Mouse (Mus musculus) lung, embryonic 16.5 days (tissue): ENCODE measurements around the gene Smarcad1. TPM values are rescaled to one million over a fixed set of nuclear protein-coding genes. Genes with fewer than 3 reads are reported as not detected.
"Not testable (repeated sequence)": the region's sequence is repeated elsewhere in the genome, so short reads cannot be mapped to it uniquely, and the experiment has no call there.

ENCODE experiments used
- ATAC-seq: fragments of 200-750 bp; cut with Nextera tagmentation; 2 replicates; pipeline ENCODE4 v1.8.0; 2017; ENCODE audit warnings: low read depth, mild to moderate bottlenecking, moderate library complexity
- H3K27ac ChIP-seq: fragments of 300-500 bp; sonication (generic); 2 replicates; pipeline ENCODE4 v1.5.1; 2014; ENCODE audit warnings: mild to moderate bottlenecking, control low read depth, low read length
- H3K27me3 ChIP-seq: fragments of 300-500 bp; sonication (generic); 2 replicates; pipeline ENCODE4 v1.6.1; 2014; ENCODE audit warnings: low read depth, low read length, mixed read lengths; ENCODE audit not compliant: control insufficient read depth, insufficient read depth
- H3K36me3 ChIP-seq: fragments of 300-500 bp; sonication (generic); 2 replicates; pipeline ENCODE4 v1.6.1; 2014; ENCODE audit warnings: low read length; ENCODE audit not compliant: control insufficient read depth, insufficient read depth
- H3K4me1 ChIP-seq: fragments of 300-500 bp; sonication (generic); replicated peaks from 2 replicates; pipeline ENCODE4 v1.6.1; 2014; ENCODE audit warnings: low read length, mixed read lengths; ENCODE audit not compliant: control insufficient read depth, insufficient read depth
- H3K4me2 ChIP-seq: fragments of 300-500 bp; sonication (generic); 2 replicates; pipeline ENCODE4 v1.6.1; 2014; ENCODE audit warnings: low read depth, low read length, control low read depth
- H3K4me3 ChIP-seq: fragments of 300-500 bp; sonication (generic); 2 replicates; pipeline ENCODE4 v1.5.1; 2014; ENCODE audit warnings: mild to moderate bottlenecking, low read length, control low read depth
- H3K9ac ChIP-seq: fragments of 300-500 bp; sonication (generic); 2 replicates; pipeline ENCODE4 v1.6.1; 2014; ENCODE audit warnings: low read length, control low read depth
- H3K9me3 ChIP-seq: fragments of 300-500 bp; sonication (generic); 2 replicates; pipeline ENCODE4 v1.6.1; 2016; ENCODE audit warnings: low read length; ENCODE audit not compliant: control insufficient read depth
- WGBS: fragments of 180-500 bp; shearing (Covaris S2); extraction: QIAGEN DNeasy Blood & Tissue Kit; methylation state at CpG from one replicate; pipeline ENCODE4 v1.1.7; 2014; 5-methylcytosine and 5-hydroxymethylcytosine counted together
- polyA plus RNA-seq: library from polyadenylated mRNA; unstranded; fragments of >200 nt; fragmentation: Nextera tagmentation; extraction: Ambion mirVana; gene quantifications from 2 replicates; pipeline ENCODE4 v1.2.1, GENCODE M21; 2015

The Smarcad1 gene
- polyA plus RNA-seq: 61.8 and 64.8 TPM in 2 replicates

DNA sequence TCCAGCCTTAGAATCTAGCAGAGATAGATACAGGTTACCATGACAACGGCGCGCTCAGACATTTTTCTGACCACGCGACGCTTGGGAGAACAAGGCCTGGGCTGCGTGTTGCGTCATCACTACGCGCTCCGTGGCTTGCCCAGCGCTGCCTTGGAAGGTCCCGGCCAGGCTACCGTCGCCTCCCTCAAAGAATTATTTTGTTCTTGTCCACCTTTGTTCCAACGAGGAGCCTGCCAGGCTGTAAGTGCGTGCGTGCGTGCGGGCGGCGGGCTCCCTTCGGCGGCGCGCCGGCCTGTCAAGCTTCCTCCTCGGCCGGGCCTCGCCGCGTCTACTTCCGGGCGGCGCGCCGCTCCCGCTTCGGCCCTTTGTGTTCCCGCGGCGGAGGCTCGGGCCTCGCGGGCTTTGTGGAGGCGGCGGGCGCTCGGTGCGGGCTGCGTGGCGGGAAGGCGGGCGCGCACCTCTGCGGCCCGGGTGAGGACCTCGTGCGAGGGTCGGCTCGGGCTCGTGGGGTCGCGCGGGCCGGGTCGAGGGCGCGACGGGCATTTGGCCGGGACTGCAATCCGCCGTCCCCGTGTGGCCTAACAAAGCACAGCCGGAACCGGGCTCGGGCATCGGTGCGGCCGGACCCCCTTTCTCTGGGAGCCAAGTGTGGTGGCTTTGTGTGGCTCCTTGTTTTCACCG, at the start of gene Smarcad1:
Gene Smarcad1 (plus strand): TSS at position 93 of the 681 bp plus-strand sequence.
- no peaks in the 10 kb centered on the region for H3K9me3 ChIP-seq
- peak; percentile 97 for ATAC-seq
- under 1% methylated on average over 71 of the region's 81 CpGs for WGBS
- H3K9ac ChIP-seq: peak within 1 kb of the TSS; percentile 91
- no peaks in the 10 kb centered on the region for H3K27me3 ChIP-seq
- peak within 1 kb of the TSS; percentile 97 for H3K27ac ChIP-seq
- peaks cover 30% of the 10 kb centered on the region for H3K36me3 ChIP-seq
- peak within 1 kb of the TSS; percentile 57 for H3K4me2 ChIP-seq
- peak within 1 kb of the TSS; percentile 72 for H3K4me3 ChIP-seq
- peaks cover 8% of the 10 kb centered on the region for H3K4me1 ChIP-seq

DNA sequence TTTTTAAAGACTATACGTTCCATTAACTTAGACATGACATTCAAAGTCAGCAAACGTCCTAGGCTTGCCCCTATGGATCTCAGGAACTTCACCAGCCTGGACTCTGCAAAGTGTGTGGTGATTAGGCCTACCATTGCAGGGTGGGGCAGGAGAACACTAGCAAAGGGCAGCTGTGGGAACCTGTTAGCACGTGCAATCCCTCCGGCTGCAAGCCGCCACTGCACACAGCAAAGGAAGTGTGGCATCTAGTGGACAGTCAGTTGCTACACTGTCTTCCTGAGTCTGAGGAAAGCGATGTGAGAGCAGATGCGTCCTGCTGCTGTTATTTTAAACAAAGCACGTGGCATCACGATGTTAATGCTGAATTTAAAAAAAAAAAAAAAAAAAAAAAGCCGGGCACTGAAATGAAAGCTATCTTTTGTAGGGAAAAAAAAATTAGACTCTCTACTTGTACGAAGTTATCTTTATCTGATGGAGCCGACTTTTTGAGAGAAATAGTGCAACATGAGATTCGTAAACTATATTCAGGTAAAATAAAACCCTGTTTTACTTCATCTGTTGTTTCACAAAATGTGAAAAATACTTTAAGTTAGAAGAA, 45.5 kb upstream of the Smarcad1 start:
- no peaks in the 10 kb centered on the region for H3K36me3 ChIP-seq
- H3K27ac ChIP-seq: no peak overlapping the region
- H3K4me1 ChIP-seq: no peaks in the 10 kb centered on the region
- peak; percentile 41; the same call in 1 of the 2 replicates for ATAC-seq
- H3K4me2 ChIP-seq: no peak overlapping the region
- H3K9ac ChIP-seq: no peak overlapping the region
- H3K27me3 ChIP-seq: no peaks in the 10 kb centered on the region
- 34% methylated on average over 13 of the region's 13 CpGs for WGBS
- no peaks in the 10 kb centered on the region for H3K9me3 ChIP-seq
- no peak overlapping the region for H3K4me3 ChIP-seq

DNA sequence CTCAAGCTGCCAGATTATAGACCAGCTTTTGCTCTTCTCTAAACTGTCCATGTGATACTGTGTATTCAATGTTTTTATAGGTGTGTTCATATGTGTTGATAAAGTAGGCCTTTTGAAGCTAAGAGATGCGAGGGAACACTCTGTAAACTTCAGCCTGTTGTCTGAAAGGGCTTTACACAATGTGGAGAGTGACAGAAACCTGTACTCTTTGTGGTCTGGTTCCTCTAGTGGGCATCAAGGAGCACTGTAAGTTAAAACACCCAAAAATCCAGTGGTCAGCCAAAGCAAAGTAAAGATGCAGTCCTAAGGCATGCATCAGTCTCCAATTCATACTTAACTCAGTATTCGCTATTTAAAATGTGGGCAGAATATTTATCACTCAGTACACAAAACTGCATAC, 44.6 kb upstream of the Smarcad1 start:
- Histone ChIP-seq H3K4me3 (no peak overlapping the region), H3K9ac (no peak overlapping the region), H3K4me1 (no peaks in the 10 kb centered on the region), H3K4me2 (no peak overlapping the region), H3K36me3 (no peaks in the 10 kb centered on the region), H3K9me3 (no peaks in the 10 kb centered on the region), H3K27me3 (no peaks in the 10 kb centered on the region), H3K27ac (no peak overlapping the region)
- no peak for ATAC-seq
- WGBS: 76% methylated on average over 2 of the region's 2 CpGs

DNA sequence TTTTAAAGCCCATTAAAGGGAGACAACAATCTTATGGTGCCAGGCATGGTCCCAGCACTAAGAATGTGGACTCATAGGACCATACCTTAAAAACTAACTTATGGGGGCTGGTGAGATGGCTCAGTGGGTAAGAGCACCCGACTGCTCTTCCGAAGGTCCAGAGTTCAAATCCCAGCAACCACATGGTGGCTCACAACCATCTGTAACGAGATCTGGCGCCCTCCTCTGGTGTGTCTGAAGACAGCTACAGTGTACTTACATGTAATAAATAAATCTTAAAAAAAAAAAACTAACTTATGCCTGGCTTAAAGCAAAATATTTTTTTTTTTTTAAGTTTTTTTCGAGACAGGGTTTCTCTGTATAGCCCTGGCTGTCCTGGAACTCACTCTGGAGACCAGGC, 41.6 kb upstream of the Smarcad1 start:
- H3K36me3 ChIP-seq, H3K4me1 ChIP-seq, H3K9me3 ChIP-seq, ATAC-seq, H3K27ac ChIP-seq, H3K9ac ChIP-seq, H3K4me2 ChIP-seq, H3K4me3 ChIP-seq, H3K27me3 ChIP-seq: not testable (repeated sequence)
- WGBS: 76% methylated on average over 5 of the region's 5 CpGs

DNA sequence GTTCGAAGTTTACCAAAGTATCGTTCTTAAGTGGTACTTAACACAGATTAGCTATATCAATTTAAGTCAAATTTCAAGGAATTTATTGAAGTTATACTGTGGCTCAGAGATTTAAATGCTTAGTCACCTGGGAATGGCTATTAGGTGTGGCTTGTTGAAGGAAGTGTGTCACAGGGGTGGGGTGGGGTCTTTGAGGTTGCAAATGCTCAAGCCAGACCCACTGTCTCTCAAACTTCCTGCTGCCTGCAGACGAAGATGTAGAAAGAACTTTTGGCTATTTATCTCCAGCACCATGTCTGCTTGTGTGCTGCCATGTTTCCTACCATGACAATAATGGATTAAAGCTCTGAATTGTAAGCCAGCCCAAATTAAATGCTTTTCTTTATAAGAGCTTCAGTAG, 40.2 kb upstream of the Smarcad1 start:
- Histone ChIP-seq H3K36me3 (no peaks in the 10 kb centered on the region), H3K9me3 (no peaks in the 10 kb centered on the region), H3K4me1 (no peaks in the 10 kb centered on the region), H3K4me3 (no peak overlapping the region), H3K27ac (no peak overlapping the region), H3K27me3 (no peaks in the 10 kb centered on the region), H3K9ac (no peak overlapping the region), H3K4me2 (no peak overlapping the region)
- WGBS: 68% methylated on average over 3 of the region's 3 CpGs
- ATAC-seq: no peak

DNA sequence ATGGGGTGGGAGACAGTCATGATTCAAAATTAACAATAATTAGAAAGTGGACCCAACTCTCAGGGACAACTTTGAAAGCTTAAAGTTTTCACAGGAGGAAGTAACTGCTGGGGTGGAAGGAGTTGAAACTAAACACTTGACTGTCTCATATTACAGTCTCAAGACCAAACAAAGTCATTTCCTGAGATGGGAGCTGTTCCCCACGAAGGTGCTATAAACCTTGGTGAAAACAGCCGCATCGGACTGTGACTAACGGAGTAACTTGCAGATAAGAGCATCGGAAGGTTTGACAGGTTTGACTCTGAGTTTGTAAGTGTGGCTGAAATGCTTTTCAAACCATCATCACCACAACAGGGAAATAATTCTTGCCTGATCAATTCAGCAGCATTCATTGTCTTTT, 33.5 kb upstream of the Smarcad1 start:
- 7% methylated on average over 5 of the region's 5 CpGs for WGBS
- H3K9me3 ChIP-seq: no peaks in the 10 kb centered on the region
- H3K9ac ChIP-seq: no peak overlapping the region
- H3K27me3 ChIP-seq: no peaks in the 10 kb centered on the region
- H3K4me1 ChIP-seq: no peaks in the 10 kb centered on the region
- H3K36me3 ChIP-seq: no peaks in the 10 kb centered on the region
- H3K4me3 ChIP-seq: no peak overlapping the region
- H3K27ac ChIP-seq: no peak overlapping the region
- no peak for ATAC-seq
- no peak overlapping the region for H3K4me2 ChIP-seq

DNA sequence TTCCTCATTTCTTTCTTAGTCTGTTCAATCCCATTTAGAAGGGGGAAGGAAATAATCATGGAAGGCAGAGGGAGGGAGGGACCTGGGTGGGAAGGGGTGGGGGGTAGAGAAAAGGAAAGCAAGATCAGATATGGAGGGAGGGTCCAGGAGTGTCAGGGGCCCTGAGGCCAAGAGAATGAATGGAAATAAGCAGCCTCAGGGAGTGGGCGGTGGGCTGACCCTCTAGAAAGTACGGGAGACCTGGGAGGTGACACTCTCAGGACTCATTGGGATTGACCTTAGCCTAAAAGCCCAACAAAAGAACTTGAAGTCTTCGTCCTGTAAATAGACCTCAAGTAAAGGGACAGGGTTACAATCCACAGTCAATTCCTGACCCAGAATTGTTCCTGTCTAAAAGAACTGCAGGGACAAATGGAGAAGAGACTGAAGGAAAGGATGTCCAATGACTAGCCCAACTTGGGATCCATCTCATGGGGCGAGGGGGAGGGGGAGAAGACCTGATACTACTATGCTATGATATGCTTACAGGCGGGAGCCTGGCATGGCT, 30.9 kb upstream of the Smarcad1 start:
- WGBS: 90% methylated on average over 5 of the region's 5 CpGs
- no peak overlapping the region for H3K4me2 ChIP-seq
- no peaks in the 10 kb centered on the region for H3K36me3 ChIP-seq
- no peaks in the 10 kb centered on the region for H3K27me3 ChIP-seq
- no peak overlapping the region for H3K9ac ChIP-seq
- no peak overlapping the region for H3K27ac ChIP-seq
- no peaks in the 10 kb centered on the region for H3K9me3 ChIP-seq
- H3K4me1 ChIP-seq: no peaks in the 10 kb centered on the region
- no peak for ATAC-seq
- no peak overlapping the region for H3K4me3 ChIP-seq

DNA sequence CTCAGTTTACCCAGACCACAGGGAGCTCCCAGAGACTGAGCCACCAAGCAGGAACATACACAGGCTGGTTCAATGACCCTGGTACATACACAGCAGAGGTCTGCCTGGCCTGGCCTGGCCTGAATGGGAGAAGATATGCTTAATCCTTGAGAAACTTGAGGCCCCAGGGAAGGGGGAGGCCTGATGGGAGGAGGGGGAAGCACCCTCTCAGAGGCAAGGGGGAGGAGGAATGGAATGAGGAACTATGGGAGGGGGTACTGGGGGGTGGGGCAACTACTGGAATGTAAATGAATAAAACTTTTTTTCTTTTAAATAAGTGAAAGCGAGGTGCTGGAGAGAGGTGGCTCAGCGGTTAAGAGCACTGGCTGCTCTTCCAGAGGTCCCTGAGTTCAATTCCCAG, 30.2 kb upstream of the Smarcad1 start:
- Histone ChIP-seq H3K36me3 (no peaks in the 10 kb centered on the region), H3K4me2 (no peak overlapping the region), H3K4me1 (no peaks in the 10 kb centered on the region), H3K9ac (no peak overlapping the region), H3K4me3 (no peak overlapping the region), H3K9me3 (no peaks in the 10 kb centered on the region), H3K27ac (no peak overlapping the region), H3K27me3 (no peaks in the 10 kb centered on the region)
- ATAC-seq: no peak
- 68% methylated on average over 2 of the region's 2 CpGs for WGBS

DNA sequence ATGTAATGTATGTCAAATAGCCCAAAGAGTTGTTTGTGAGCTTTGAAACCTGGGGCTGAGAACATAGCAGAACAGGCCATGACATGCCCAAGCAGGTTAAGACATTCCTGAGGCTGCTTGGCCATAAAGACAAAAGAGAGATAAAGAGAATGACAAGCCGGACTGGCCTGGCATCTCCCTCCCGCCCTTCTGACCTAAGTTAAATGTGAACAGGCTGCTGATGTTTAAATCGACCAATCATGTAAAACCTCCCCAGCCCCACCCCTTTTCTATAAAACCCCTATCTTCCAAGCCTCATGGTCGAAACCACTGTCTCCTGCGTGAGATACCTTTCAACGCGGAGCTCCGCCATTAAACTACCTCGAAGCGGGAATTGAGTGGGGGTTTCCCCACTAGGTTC, 24.8 kb upstream of the Smarcad1 start:
- H3K9me3 ChIP-seq: no peaks in the 10 kb centered on the region
- no peak overlapping the region for H3K27ac ChIP-seq
- 92% methylated on average over 10 of the region's 10 CpGs for WGBS
- no peak overlapping the region for H3K9ac ChIP-seq
- no peaks in the 10 kb centered on the region for H3K36me3 ChIP-seq
- ATAC-seq: no peak
- H3K4me2 ChIP-seq: no peak overlapping the region
- no peaks in the 10 kb centered on the region for H3K27me3 ChIP-seq
- H3K4me1 ChIP-seq: no peaks in the 10 kb centered on the region
- H3K4me3 ChIP-seq: no peak overlapping the region
